Mouse (Mus musculus) left cerebral cortex, postnatal 36 days (tissue): ENCODE measurements around the gene Nek8. TPM values are rescaled to one million over a fixed set of nuclear protein-coding genes. Genes with fewer than 3 reads are reported as not detected.

Experiments
- DNase-seq, 2 experiments: peaks; one replicate each; pipeline ENCODE4 v3.0.0; 2021 to 2022; ENCODE audit warnings: low spot score in 2 of 2, mixed read lengths in 1 of 2
- intact Hi-C: fragments of 180-260 bp; cut with DNase I; formaldehyde crosslinking; loops from one replicate; pipeline ENCODE4 v1.15.1; 2025
- total RNA-seq, 2 experiments: library from RNA; stranded (reverse); gene quantifications; 2 replicates each; pipeline ENCODE4 v1.2.3; 2021

The Nek8 gene
- total RNA-seq, 2 experiments from 2014 or later = 2.7 to 3.2 TPM

DNA sequence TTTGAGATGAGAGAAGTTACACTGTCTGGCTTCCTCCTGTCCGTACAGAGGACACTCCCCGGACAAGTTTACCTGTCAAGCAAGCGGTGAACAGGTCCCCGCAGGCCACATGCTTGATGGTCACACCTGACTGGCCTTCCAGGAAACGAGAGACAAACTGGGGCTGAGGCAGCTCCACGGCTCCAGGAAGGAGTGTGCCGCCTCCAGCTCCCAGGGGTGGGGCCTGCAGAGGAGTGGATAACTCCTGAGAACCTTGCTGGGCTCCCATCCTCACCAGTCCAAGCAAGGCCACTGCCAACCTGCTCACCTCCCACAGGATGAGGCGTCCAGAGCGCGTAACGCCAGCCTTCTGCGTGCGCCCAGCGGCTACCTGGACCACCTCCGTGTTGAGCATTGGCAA, 6.2 kb downstream of the Nek8 start:
- intact Hi-C loops = no loop called here

DNA sequence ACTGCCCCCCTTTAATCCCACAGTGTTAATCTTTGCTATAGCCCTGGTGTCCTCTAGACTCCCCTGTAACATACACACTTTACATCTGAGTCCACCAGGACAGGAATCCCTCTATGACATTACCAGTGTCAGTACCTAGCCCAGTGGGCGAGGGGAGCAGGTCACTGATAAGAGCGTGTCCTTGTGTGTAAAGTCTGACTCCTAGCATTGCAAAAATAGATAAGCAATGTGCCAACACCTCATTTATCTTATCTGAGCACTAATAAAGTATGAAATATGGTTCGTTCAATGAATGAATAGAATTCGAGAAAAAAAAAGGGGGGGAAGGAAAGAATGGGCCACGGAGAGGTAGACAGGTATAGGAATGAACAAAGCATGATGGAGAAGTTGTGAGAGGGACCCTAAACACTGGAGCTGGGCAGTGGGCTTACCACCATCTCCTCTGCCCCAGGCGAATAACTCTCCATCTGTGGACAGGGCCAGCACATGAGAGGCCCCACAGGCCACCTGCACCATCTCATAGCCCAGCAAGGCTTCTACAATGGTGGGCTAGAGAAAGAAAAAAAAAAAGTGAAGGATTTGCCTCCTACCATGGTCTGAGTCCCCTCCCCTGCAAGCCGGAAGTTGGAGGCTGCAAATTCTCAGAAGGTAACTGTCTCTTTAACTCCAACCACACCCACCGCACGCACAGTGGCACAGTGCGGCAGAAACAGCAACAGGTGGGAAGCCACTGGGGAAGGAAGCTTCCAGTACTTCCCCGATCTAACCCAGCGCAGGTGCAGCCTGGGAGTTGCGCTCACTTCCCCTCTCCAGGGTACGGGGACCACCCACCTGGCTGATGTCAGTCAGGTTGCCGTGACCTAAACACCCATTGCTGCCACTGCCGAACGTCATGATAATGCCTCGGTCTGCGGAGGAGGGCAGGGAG, 7.7 kb downstream of the Nek8 start:
- intact Hi-C loops = no loop called here
- DNase-seq = no peak

More for the DNA sequence above, 6.2 kb downstream of the Nek8 start:
- DNase-seq = no peak

DNA sequence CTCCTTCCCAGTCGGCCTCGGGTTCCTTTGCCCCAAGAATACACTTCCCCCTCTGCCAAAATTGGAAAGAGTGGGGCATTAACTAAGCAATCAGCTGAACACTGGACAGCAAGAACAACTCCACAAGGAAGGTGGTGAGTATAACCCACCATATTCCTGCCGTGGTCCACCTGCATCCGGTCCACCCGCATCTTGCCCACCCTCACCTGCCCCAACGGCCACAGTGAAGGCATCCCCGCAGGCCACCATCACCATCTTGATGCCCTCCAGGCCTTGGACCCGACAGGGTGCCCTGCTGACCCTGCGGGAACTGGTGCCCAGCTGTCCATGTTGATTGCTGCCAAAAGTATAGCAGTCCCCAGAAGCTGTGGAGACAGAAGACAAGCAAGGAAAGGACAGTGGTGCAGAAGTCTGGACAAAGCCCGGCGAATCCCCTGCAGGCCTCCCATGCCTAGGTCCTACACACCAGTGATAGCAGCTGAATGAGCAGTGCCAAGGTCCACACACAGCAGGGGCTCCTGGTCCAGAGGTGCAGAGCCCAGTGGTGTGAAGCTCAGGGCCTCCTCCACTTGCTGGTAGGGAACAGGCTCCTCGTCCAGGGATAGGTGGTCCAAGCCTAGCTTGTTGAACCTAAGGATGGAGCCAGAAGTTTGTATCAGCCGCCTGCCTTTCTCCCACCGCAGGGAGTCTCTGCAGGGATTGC, 9.1 kb downstream of the Nek8 start:
- intact Hi-C loops = no loop called here
- no peak for DNase-seq

DNA sequence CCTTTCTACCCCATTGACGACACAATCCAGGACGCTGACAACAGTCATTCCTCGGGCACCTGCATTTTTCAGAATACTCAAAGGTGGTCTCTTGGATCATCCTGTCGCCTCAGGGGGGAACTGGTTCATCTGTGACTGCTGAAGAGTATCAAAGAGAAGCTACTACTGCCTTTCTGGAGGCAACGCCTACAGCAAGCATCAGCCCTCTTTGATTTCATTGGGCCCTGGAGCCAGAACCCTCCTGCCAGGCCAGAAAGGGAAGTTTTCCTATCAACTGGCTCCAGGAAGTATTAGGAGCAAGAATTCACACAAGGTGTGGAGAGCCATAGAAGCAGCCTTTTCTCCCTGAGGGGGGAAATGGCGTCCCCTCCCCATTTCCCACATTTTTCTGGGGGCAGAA, 9.8 kb downstream of the Nek8 start:
- intact Hi-C loops = no loop called here

DNA sequence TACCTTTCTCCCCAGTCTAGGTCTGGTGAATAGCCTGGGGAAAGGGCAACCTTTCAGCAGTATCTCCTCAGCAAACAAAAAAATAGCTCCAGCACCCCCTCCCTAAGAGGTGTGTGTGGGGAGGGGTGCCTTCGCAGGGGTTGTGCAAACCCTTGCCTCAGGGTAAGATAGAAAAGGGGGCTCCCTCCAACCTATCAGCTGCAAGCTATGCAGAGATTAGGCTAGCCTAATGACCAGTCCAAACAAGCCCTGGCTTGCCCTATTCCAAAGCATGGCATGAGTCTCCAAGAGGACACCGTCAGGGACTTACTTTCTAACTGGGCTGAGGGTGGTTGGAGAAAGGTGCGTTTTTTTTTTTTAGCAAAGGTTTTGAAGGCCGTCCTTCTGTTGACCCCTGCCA, 10.3 kb downstream of the Nek8 start:
- DNase-seq = no peak
- intact Hi-C loops = no loop called here

More for the DNA sequence above, 9.8 kb downstream of the Nek8 start:
- no peak for DNase-seq

DNA sequence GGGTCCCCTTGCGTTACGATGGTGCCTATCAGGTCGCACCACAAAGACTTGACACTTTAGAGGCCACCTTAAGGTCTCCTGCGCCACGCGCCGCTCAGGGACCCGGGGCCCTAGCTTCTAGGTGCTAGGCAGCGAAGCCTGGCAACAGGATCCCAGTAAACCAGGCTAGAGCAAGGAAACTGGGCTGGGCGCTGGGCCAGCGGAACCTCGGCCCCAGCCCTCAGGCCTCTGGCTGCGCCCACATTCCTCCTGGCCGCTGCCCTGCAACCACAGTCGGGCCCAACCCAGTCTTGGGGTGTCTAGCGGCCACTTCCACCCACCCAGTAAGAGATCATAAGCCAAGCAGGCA, 10.7 kb downstream of the Nek8 start:
- intact Hi-C loops = no loop called here
- no peak for DNase-seq

DNA sequence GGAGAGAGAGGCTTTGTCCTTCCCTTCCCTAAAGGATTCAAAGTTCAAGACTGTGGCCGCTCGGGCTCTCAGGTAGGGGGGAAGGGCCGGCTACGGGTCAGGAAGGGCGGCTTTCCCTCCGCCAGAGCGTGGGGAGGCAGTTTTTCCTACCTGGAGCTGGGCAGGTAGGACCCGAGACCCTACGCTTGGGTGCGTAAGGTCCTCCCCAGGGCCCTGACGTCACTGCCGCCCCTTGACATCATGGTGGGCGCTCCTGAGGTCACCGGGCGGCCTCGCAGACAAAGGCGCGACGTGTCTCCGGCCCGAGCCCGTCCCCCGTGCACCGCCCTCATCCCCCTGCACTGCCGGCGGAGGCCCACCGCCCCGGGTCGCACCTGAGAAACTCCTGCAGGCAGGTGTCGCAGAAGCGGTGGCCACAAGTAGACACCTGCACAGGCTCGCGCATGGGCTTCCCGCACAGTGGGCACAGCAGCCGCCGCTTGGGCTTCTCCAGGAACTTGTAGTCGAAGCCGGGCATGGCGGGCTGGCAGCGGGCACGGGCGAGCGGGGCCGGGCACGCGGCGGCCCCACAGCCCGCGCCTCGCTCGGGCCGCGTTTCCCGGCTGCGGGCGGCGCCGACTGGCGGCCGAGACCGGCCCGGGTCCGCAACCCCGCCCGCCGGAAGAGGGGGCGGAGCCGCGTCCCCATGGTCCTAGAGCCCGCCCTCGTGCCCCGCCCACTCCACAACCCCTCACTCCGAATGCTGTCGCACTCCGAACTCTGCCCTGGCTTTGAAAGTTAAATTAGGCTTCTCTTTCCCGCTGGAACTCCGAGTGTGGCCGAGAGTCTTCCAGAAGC, 11.3 kb downstream of the Nek8 start, which contains the start of gene Traf4:
Traf4 (minus strand) TSS at position 666 of the 837 bp plus-strand sequence.
- DNase-seq = peak; percentile 66 to 77
- intact Hi-C loops = no loop called here

DNA sequence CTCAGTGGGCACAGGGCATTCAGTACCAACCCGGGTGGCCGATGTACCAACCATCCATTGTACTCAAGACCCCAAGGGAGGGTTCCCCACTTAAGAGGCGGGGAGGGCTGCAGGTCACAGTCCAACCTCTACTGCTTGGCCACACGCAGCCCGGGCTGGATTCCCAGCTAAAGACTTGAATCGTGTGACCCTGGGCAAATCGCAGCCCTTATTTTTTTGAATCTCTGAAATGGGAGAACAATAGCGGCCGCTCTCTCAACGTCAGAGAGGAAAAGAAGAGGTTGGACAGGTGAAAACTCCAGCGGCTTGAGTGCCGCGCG, 11.9 kb downstream of the Nek8 start:
- intact Hi-C loops = no loop called here
- DNase-seq = no peak

DNA sequence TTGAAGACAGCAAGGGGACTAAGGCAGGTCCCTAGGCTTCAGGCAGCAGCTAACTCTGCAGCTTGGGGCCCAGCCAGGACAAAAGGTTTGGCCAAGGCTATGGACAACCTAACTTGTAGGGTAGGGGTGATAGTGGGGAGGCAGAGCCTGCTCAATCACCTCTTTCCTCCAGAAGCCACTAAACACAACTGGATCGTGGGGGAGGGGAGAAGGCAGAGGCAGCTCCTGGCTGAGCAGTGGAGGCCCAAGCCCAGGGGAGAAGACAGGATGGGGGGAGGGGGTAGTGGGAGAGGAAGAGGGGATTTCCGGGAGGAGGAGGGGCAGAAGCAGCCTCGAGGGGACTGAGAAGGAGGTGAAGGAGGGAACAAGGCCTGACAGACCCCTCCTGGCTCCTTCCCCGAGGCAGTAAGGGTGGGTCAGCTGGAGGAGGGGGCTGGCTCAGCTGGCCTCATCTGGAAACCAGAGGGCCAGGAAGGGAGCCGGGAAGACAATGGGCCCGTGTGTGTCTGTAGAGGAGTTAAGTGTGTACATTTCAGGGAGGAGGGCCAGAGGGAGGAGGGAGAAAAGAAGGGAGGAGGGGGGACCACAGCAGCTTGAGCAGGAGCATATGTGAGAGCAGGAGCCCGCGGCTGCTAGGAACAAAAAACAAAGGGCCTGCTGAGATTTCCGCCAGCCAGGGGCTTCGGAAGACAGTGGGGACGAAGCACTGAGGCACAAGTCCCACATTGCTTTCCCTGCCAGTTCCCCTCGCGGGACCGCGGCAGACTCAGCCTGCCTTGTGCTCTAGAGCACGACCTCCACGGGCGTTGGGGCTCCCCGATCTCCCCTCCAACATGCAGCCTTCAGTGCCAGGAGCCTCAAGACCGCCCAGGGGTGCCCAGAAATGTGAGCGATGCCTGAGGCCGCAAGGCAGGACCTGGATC, 12.5 kb downstream of the Nek8 start:
- intact Hi-C loops = no loop called here
- DNase-seq = no peak

DNA sequence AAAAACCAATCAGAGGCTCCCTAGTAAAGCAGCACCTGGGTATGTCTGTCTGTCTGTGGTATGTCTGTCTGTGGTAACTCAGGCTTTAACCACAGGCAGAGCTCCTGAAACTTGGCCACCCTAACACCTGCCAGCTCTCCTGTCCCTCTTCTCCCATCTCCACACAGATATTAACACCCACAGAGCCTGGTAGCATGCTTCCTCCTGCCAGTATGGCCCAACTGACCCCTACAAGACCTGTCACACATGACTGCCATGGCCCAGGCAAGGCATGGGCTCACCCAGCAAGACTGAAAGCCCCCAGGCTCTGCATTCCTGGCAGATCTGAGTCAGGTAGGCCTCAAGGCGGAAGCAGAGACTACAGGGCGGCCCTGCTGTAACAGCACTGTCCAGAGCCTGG, 13.4 kb downstream of the Nek8 start:
- intact Hi-C loops = no loop called here
- no peak for DNase-seq

DNA sequence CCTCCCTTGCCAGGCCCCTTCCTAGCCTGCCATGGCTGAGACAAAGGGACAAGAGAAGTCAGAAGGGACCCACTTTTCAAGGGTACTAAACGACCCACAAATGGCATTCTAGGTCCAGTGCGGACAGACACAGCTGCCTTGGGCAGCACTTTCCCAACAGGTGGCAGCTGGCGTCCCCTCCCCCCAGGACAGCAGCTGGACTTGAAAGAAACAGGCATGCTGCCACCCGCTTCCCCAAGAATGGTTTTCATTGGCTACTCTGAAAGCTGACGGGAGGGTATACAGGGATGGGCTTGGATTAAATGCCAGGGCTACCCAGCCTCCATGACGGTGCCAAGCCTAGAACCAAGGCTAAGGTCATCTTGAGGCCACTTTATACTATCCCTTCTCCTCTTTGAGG, 14.0 kb downstream of the Nek8 start:
- no peak for DNase-seq
- intact Hi-C loops = no loop called here

DNA sequence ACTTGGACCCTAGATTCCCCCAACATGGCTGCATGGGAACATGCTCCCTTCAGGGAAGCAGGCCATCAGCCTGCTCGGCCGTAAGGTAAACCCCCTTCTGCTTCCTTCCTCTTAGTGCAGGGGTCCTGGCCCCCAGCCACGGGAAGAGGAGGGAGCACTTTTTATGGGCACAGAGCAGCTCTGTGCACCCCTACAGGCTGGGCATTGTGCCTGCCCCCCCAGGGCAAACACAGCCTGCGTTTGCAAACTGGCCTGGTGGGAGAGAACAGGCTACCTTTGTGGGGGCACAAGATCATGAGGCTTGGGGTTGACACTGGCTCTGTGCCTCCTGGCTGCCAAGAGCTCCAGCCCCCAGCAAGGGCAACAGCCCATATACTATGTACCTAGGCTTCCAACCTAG, 14.5 kb downstream of the Nek8 start:
- intact Hi-C loops = no loop called here
- DNase-seq = no peak

DNA sequence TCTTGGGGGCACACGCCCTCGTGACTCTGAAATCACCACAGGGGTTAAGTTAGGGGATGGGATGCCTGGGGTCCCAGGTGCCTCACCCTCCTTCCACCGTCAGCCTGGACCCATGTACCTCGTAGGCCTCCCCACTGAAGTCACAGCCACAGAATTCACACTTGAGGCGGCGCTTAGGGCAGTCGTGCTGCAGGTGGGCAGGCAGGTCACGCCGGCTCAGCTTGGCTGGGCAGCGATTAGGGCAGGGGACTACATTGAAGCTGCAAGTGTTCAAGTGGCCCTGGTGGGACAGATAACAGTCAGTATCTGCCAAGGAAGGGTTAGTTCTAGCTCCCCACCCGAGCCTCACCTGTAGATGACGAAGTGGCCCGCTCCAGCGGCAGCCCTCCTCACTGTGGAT, 15.3 kb downstream of the Nek8 start:
- intact Hi-C loops = no loop called here
- no peak for DNase-seq

DNA sequence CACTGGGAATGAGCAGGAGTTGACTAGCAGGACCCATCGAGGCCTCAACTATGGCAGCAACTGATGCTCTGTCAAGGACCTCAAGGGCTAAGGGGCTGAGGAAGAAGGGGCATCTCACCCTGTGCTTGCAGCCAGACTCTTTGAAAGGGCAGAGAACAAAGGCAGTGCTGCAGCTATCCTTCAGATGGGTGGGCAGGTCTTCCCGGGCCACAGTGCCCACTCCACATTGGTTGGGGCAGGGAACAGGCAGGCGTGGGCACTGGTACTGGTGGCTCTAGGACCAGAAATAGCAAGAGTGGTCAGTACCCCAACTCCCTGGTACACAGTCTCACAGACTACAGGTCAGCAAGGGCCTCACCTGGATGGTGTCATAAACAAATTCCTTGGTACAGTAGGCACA, 15.8 kb downstream of the Nek8 start:
- intact Hi-C loops = no loop called here

DNA sequence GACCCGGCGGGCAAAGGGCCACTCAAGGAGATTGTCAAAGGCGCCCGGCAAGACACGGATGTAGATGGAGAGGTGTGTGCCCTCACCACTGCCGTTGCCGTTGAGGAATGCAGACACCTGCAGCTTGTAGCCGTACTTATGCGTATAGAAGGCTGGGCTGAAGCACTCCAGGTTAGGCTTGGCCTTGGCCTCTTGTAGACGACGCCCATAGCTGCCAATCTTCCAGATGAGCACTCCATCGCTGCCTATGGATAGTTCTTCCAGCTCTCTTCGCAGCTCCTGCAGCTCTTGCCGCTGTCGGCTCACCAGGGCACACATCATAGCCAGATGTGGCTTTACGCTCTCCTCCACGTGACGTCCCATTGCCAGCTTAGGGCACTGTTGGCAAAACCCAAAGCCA, 16.3 kb downstream of the Nek8 start:
- DNase-seq = no peak
- intact Hi-C loops = no loop called here

More for the DNA sequence above, 15.8 kb downstream of the Nek8 start:
- no peak for DNase-seq

DNA sequence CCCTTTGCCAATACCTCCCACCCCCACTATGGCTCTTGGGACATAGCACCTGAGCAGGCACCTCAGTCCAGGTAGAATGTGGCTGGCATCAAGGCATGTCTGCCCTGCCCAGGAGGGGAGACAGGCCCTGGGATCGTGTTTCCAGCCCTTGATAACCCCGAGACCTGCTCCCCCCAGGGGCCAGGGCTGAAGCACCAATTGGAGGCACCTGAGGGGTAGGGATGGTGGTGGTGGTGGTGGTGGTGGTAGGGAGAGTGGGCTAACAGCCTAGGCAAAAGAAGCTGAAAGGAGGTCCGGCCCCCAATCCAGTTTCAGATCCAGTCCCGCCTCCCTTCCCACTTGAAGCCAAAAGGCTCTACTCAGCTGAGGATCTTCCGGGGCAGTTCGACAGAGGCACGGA, 16.9 kb downstream of the Nek8 start:
- DNase-seq = no peak
- intact Hi-C loops = loop anchor here (5.0 kb wide), 1 partner anchor 97 kb away; no protein-coding TSS in a partner anchor

DNA sequence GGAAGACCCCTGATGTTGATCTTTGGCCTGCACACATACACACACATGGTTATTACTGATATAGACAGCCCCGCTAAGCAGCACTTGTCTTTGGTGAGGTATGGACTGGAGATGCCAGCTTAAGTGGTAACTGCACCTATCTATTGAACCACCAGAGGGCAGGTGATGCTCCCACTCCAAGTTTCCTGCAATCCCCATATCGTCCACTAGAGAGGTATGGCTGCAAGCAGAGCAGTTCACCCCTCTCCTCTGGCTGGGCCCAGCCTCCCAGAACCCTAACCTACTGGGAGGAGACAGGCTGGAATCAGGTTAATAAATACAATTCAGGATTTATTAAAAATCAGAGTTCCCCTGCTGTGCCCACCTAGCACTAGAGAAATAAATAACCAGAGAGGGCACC, 17.4 kb downstream of the Nek8 start:
- intact Hi-C loops = loop anchor here (5.0 kb wide), 1 partner anchor 97 kb away; no protein-coding TSS in a partner anchor
- DNase-seq = peak in 1 of 2 experiments; percentile 65

DNA sequence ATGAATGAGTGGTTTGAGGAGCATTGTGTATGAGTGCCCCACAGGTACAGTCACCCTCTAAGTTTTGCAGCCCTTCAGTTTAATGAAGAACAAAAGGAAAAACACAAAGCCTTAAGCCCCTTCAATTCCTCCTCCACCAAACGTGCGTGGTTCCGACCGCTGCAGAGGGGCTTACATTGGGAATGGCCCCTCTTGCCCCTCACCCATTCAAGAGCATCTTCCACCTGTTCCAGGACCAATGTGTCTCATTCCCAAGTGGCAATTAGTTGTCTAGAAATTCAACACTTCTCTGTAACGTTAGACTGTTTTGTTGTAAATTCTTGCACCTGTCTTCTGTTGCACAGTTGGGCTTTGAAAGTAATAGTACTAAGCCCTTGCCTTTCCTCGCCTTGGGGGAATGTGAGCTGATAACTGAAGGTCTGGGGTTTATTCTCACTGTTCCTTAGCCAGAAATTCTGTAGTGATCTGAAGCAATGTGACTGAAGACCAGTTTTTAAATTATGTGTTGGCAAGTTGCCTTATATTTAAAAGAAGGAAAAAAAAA, 20.2 kb downstream of the Nek8 start:
- DNase-seq = no peak
- intact Hi-C loops = loop anchor here (5.0 kb wide), 1 partner anchor 94 kb away; no protein-coding TSS in a partner anchor

DNA sequence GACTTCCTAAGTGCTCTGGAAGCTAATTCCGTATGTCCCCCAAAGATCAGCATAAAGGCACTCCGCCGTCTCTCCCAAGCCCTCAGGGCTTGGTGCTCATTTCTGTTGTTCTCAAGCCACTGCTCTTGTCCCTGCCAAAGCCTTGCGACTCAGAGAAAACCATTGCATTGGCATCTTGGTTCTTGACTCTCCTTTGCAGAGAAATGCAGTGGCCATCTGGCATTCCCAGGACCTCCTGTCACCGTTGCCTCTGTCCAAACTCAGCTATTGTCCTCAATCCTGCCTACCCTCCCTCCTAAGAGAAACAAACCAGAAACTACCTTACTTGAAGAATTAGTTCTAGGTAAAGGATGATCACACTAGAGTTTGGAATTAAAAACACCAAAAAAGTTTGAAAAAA, 20.8 kb downstream of the Nek8 start:
- intact Hi-C loops = loop anchor here (5.0 kb wide), 1 partner anchor 93 kb away; no protein-coding TSS in a partner anchor

More for the DNA sequence above, 20.8 kb downstream of the Nek8 start:
- no peak for DNase-seq
